Mouse (Mus musculus) 3T3-L1 (cell line): ENCODE data around the gene Wrap53.

ENCODE experiments used
- DNase-seq: peaks from one replicate; pipeline ENCODE4 v3.0.0-alpha.2; 2015; ENCODE audit warnings: low read depth, low spot score

The Wrap53 gene

GRCm38 (mm10) chr11:69601768-69602167 is 21.7 kb upstream of the Wrap53 start:
- no peak for DNase-seq

DNA sequence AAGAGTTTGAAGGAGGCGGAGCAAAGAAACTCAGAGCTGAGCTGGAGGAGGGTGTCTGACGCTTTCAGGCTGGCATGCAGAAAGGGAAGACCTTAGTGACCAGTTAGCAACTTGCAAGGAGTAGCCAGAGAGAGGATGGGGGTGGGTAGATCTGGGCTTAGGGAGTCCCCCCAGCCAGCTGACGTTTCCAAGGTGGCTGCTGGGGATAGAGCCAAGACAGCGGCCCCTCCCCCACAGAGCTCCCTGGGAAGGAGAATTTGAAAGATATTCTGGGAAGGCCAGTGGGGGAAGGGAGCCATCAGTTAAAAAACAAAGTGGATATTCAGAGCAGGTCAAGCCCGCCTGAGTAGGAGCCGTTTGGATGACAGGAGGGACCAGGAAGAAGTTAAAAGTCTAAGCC is 20.0 kb upstream of the Wrap53 start:
- DNase-seq, result no peak

DNA sequence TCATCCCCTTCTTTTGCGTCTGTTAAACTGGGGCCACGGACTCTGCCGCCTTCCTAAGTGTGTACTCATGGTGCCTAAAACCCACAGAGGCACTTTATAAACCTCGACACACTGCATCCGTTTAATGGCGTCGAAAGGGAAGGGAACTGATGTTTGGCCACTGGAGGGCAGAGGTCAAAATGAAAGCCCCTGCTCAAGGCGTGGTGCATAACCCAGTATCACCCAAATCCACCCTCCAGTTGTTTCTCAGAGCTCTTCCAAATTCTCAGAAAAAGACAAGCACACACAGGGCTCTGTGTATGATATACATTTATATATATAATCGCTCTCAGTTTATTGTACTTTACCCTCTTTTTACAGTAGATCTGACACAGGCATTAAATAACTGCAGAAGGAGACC is 19.4 kb upstream of the Wrap53 start:
- no peak for DNase-seq

- no peak for DNase-seq
Measured at GRCm38 (mm10) chr11:69594853-69595252, 14.8 kb upstream of the Wrap53 start.

DNA sequence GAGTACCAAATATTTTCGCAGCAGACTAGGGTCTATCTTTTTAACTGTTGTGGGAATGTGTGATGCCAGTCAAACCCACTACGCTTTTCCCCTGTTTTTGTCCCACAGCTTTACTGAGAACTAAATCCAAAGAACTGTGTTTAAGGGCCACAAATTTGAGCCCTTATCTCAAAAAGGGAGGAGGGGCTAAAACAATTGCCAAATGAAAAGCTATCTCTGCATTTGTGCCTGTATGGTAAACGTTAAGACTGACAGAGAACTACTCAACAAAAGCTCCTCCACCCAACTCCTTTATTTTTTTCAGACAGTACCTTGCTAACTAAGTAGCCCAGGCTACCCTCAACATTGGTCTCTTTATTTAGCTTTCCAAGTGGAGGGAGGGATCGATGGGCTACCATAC is 12.7 kb upstream of the Wrap53 start:
- DNase-seq, result no peak

- DNase-seq, result no peak
Measured at GRCm38 (mm10) chr11:69591899-69592637, 12.0 kb upstream of the Wrap53 start.

- no peak for DNase-seq
Measured at GRCm38 (mm10) chr11:69591424-69591823, 11.4 kb upstream of the Wrap53 start.

DNA sequence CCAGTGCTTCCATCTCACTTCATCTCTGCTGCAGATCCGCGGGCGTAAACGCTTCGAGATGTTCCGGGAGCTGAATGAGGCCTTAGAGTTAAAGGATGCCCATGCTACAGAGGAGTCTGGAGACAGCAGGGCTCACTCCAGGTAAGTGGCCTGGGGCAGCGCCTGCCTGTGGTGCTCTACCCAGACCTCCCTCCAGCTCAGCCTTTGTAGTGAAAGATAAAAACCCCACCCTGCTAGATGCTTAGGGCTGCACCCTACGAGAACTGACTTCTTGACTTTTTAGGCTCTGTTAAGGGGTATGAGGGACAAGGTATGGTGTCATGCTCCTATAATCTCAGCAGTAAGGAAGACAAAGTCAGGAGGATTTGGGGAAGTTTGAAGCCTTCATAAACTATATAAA is 10.6 kb upstream of the Wrap53 start:
- DNase-seq, result no peak

- no peak for DNase-seq
Measured at GRCm38 (mm10) chr11:69589207-69589834, 9.3 kb upstream of the Wrap53 start.

- DNase-seq, result no peak
Measured at GRCm38 (mm10) chr11:69585718-69586325, 5.8 kb upstream of the Wrap53 start.

DNA sequence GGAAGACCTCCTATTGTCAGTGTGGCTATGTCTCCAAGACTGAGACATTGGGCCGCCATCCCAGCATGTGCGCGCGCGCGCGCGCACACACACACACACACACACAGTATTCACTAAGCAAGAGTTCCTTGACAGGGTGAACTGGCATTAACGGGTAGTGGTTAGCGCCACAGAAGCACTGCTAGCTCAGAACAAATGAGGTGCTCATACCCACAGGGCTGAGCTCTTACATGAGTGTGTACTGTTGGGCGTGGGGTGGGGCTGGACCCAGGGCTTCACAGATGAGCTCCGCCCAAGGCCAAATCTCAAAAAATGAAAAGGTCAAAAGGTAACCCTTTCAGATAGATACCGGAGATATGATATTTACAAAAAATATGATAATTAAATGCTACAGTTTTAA is 4.9 kb upstream of the Wrap53 start:
- DNase-seq, result no peak

DNA sequence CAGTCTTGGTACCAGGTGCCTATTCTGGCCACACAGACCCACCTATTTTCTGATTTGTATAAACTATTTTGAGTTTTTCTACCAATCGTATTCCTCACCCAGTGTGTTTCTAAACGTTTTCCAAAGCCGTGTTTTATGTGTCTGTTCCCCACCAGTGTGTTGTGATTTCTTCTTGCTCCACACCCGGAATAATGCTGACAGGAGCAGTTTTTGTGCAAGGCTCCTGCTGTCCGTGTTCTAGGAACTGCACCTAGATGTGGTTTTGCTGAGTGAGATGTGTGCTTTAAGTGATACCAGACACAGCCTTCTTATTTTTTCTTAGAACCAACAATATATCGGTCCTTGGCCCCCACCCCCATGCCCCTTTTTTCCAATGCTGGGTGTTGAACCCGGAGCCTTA is 4.0 kb upstream of the Wrap53 start:
- DNase-seq, result no peak

- DNase-seq, result no peak
Measured at GRCm38 (mm10) chr11:69582230-69582805, 2.3 kb upstream of the Wrap53 start.

- peak; percentile 40 for DNase-seq
Measured at GRCm38 (mm10) chr11:69581814-69582213, 1.8 kb upstream of the Wrap53 start.

- DNase-seq, result peak; percentile 94
Measured at GRCm38 (mm10) chr11:69581147-69581688, 1.2 kb upstream of the Wrap53 start.

DNA sequence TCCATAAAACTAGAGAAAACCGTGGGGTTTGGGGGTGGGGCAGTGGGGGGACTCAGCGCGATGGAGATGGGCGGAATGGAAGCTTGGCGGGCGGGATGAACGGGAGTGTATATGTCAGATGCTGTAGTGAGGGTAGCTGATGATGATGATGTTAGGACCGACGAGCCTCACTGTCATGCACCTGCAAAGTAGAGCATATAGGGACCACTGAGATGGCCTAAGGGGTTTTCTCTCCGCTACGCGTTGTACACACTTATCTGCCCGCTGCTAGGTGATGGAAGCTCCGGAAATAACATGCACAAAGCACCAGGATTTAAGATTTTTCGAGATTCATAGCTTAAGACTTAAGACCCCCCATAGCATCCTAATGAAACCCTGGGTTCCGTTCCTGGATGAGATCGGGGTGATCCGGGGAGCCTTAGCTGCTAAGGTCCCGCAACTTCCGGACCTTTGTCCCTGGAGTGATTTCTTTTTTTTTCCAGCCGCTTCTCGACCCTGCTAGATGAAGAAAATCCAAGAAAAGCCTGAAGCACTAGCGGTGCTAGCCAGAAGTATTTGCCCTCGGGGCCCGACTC is 604 bp upstream of the Wrap53 start:
- no peak for DNase-seq

GRCm38 (mm10) chr11:69579128-69580017 is 682 bp downstream of the Wrap53 start:
- DNase-seq, result peak; percentile 99

- no peak for DNase-seq
Measured at GRCm38 (mm10) chr11:69578301-69578700, 1.8 kb downstream of the Wrap53 start.

GRCm38 (mm10) chr11:69576307-69576706 is 3.7 kb downstream of the Wrap53 start:
- DNase-seq, result no peak

DNA sequence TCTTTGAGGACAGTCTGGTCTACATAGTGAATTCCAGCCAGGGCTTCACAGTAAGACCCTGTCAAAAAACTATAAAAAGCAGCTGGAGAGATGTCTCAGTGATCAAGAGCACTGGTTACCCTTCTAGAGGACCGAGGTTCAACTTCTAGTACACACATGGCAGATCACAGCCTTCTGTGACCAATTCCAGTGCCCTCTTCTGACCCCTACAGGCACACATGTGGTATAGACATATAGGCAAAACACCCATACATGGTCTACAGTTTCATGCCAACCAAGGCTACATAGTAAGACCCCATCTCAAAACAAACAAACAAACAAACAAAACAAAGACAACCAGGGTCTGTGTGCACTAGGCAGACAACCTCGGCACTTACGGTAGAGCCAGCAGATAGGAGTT is 4.8 kb downstream of the Wrap53 start:
- peak; percentile 60 for DNase-seq

DNA sequence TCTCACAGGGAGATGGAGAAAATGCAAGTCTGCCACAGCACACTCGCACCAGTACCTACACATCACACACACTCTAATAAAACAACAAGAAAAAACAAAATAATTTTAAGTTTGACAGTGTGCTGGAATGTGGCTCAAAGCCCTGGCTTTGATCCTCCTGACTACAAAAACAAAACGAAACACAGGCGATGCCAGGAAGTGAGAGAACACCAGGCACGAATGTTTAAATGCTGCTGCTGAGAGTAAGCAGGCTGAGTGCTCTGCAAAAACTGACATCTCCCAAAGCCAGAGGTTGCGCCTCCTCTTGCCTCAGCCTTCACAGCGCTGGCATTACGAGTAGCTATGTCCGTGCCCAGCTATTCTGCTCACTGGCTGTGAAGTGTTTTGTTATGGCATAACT is 14.9 kb downstream of the Wrap53 start:
- DNase-seq, result no peak
